Mouse (Mus musculus) right cerebral cortex, postnatal 14 days (tissue): Measurements from ENCODE around the gene Plac1.
"Not testable (repeated sequence)": the region's sequence is repeated elsewhere in the genome, so short reads cannot be mapped to it uniquely, and the experiment has no call there.

Experiments
- DNase-seq: peaks from one replicate; pipeline ENCODE4 v3.0.0; 2022

Gene Plac1

GRCm38 (mm10) chrX:53240011-53240410 lies at the start of gene Plac1:
Plac1 (minus strand) TSS chrX:53240111.
- DNase-seq: no peak

DNA sequence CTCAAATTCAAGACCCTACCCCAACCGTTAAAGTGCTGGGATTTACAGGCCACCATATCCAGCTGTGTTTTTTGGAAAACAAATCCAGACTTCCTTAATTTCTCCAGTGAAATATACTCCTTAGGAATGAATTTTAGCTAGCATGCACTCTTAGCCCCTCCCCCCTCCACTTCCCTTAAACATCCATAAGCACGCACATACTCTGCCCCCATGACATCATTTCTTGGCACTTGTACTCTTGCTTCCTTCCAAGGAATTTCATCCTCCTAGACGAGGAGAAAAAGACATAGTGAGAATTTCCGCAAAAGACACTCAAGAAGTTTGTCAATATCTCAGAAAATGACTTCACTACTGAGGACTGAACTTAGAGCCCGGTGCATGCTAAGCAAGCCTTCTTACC lies 48.0 kb upstream of the Plac1 start:
- no peak for DNase-seq

GRCm38 (mm10) chrX:53273124-53273523 lies 33.2 kb upstream of the Plac1 start, which contains the start of gene Fam122c:
Fam122c (plus strand) TSS chrX:53273424.
- no peak for DNase-seq

- DNase-seq: not testable (repeated sequence)
Measured at GRCm38 (mm10) chrX:53271628-53272027, 31.7 kb upstream of the Plac1 start.

- DNase-seq: no peak
Measured at GRCm38 (mm10) chrX:53270063-53270432, 30.1 kb upstream of the Plac1 start.

DNA sequence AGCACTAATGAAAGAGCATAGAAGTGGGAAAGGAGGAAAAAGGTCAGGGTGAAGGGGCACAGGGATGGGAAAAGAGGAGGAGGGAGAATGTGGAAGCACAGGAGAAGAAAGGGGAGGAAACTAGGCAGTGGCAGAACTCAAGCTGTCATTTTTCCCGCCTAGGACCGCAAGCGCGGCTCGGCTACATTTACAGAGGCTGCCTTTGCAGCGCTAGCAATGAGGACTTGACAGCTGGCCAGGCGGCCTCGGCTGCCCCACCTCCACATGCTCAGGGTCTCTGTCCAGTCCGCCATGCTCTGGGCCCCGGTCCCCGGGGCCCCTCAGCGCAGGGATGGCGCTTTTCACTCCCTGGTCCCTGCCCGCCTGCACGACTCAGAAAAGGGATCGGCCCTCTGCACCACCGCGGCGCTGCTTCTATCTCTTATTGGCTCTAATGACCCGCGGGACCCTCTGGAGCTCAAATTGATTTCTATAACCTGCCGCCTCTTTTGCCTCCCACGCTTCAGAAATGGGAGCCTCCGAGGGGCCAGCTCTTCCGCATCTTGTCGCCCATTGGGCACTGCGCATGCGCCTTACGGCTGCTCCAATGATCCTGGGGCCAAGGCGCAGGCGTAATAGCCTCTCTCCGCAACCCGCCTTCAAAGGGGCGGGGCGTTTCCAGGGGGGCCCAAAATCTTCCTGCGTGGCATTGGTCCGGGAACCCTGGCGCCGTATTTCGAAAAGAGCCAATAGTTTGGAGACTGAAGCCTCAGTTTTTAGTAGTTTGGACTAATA lies 29.6 kb upstream of the Plac1 start, which contains the start of gene Fam122b:
Gene Fam122b, minus strand, starts transcription at position 517 of the 774 bp plus-strand sequence.
- peak; percentile 90 for DNase-seq

- peak; percentile 17 for DNase-seq
Measured at GRCm38 (mm10) chrX:53268856-53269255, 28.9 kb upstream of the Plac1 start.

DNA sequence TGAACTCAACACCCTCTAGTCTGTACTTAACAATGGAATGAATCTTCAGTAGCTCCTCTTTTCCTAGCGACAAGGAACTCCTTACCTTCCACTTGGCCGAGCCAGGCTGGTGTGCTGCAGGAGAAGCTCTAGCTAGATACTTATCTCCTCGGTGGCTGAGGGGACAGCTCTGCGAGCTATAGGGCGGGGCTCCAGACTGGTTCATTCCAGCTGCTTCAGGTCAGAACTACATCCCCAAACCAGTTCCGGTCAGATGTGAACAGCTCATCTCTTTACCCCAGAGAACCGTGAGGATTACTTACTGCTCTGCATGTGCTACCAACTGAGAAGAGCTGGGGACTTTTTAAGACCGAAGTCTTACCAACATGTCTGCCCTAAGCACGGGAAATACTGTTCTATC lies 26.3 kb upstream of the Plac1 start:
- no peak for DNase-seq

GRCm38 (mm10) chrX:53255195-53255594 lies 15.3 kb upstream of the Plac1 start:
- no peak for DNase-seq

DNA sequence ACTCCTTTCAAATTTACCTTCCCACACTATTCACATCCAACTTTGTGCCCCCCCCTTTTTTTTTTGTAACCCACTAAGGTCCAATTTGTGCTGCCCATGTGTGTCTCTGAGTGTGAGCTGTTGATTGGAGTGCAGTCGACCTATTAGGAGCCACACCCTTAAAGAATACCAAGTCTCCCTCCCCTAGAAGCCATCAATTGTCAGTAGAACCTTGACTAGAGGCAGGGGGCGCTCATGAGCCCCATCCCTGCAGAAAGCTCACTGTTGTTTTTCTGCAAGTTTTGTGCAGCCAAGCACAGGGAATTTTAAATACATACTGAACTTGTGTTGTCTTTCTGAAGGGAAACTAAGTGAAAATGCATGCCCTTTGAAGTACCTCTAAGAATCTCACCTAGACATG lies 1.9 kb downstream of the Plac1 start:
- DNase-seq: no peak

- no peak for DNase-seq
Measured at GRCm38 (mm10) chrX:53236404-53236803, 3.5 kb downstream of the Plac1 start.

DNA sequence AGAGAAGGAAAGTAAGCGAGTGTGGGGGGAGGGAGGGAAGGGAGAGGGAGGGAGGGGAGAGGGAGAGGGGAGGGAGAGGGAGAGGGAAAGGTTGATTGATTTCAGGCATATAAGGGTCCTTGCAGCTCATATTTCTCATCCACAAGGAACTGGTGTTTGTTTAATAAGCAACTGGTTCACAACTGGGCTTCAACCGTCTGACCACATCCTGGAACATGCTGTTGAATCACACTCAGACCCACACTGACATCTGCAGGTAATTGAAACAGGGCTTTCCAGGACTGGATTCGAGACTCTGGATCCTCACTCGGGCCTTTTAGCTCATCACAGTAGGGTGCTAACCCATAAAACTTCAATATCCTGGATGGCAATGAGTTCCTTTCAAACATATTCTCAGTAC lies 6.2 kb downstream of the Plac1 start:
- no peak for DNase-seq

GRCm38 (mm10) chrX:53231965-53232364 lies 7.9 kb downstream of the Plac1 start:
- DNase-seq: no peak

- no peak for DNase-seq
Measured at GRCm38 (mm10) chrX:53224353-53224944, 15.5 kb downstream of the Plac1 start.

DNA sequence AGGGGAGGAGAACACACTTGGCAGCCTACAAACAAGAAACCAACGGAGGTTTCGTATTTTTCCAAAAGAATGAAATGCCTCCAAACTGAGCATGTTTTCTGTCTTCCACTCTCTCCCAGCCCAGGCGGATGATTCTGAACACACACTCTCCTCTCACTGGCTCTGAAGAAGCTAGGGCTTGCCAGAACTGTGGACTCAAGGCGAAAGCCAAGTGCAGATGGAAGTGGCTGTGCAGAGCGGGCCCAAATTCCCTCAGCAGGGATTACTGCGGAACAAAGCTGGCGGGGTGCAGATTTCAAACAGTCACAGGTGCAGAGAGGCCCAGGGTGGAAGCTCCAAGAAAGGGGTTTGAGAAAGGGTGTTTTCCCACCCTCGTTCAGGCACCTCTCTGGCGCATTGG lies 19.1 kb downstream of the Plac1 start:
- no peak for DNase-seq

DNA sequence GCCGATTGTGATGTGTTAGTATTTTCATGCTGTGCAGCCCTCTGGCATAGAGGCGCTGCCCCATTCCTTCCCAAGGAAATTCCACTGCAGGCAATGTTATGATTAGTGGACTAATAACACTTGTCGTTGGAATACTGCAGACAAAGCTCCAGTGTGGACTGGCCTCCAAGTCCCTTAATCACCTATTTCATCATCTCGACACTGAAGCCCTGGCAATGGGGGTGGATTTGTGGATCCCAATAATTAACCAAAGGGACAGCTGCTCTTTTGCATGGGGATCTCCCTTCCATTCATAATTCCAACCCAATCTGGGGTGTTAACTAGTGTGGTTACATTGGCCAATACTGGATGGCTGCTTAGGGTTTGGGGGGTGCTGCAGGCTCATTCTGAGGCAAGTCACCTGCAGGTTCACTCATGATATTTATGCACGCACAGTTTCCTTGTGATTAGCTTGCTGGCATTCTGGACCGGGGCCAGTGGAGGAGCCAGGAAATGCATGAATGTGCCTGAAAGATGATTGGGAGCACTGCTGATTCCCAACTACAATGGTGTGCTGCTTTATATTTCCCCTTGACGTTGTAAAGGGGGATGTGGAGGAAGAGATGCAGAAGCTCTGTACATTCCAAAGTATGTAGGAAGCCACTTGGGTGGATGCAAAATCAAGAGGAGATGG lies 25.2 kb downstream of the Plac1 start:
- DNase-seq: no peak

GRCm38 (mm10) chrX:53213838-53214237 lies 26.1 kb downstream of the Plac1 start:
- no peak for DNase-seq

DNA sequence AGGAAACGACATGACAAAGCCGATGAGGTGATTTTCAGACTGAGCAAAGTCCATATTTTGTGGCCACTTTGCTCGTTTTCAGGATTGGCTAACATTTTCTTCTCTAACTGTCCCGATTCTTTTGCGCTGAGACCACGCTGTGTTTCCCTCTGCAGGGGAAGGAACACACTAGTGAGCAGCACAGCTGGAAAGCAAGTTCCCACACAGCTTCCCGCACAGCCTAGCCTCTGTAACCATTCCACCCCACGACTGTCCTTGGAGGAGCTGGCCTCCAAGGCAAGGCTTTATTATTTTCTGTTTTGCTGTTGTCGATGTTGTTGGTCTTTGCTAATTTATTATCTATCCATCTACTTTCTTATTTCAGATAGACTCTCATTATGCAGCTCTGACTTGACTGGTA lies 27.4 kb downstream of the Plac1 start:
- DNase-seq: no peak

DNA sequence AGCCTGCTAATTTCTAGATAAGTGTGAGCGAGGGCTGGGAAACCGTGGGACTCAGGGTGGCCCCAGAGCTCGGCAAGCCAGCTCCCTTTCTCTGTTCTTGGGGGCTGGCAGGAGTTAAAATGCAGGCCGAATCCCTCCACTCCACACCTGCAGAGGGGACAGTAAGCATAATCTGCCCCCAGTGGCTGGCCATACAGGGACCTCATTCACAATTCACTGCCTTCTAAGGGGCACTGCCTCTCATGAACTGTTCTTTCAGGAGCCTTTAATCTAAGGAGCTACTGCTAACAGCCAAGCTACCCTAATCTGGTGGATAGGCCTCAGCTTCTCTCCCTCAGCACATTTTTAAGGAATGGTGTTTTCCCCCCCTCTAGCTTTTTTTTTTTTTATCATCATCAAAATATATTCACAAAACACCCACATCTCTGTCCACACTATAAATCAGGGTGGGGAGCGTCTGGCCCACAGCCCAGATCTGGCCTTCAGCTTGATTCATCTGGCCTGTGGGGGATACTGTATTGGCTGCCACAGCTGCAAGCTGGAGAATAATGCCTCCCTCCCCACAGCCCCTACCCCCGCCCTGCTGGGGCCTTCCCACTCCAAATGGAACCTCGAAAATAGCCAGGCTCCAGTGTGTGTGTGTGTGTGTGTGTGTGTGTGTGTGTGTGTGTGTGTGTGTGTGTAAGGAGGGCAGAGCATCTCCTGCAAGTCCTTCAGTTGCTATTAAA lies 28.0 kb downstream of the Plac1 start:
- peak; percentile 21 for DNase-seq

DNA sequence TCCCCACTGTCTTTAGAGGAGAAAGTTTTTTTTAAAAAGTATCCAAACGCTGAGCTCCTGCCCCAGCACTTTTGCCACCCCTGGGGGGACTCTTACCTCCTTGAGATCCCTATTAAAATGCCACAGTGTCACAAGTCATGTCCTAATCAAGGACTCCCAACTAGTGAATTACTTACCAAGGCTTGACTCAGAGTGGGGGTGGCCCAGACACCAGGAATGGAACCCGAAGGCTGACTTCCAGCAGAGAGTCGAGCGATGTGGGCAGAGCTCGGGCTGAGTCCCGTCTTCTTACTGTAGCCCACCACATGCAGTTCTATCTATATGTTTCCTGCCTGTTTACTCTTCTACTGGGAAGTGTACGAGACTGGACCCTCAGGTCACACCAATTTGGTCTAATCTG lies 30.5 kb downstream of the Plac1 start:
- DNase-seq: no peak

- no peak for DNase-seq
Measured at GRCm38 (mm10) chrX:53204690-53205311, 35.1 kb downstream of the Plac1 start.

DNA sequence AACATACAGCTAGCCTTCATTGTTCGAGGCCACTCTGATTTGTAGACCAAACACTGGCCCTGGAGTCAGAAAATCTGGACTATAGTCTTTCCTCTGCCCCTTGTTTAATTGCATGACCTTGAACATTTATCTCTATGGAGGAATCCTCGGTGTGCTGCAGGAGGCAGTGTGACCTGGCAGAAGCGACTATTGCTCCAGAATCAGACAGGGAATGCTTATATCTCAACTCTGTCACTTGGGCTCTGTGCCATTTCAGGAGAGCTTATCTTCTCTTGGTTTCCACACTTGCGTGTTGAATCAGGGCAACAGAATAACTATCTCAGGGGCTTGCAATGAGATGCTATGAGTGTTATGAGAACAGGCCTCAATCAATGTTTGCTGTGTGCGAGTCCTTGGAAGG lies 38.3 kb downstream of the Plac1 start:
- DNase-seq: no peak

DNA sequence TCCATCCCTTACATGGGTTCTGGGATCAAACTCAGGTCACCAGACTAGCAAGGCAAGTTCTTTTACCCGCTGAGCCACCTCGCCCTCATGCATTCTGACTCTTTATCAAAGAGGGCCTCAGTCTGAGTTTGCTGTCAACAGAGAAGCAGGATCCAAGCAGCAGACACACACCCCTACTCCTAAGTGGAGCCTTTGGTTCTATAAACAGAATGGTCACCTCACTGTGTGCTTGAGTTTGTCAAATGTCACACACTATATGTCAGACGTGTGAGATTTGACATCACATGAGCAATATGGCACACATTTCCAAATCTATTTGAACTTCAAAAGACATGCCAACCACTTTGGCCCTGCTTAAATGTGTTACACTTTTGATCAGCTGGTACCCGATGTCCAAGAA lies 42.2 kb downstream of the Plac1 start:
- no peak for DNase-seq
